Mouse (Mus musculus): ENCODE measurements around the gene Plekhg6. TPM values are rescaled to one million over a fixed set of nuclear protein-coding genes. Genes with fewer than 3 reads are reported as not detected.
A peak's percentile ranks its signal among the peaks of the same experiment; 100 is the strongest.

The Plekhg6 gene
- polyA plus RNA-seq, 1 experiment from 2014 or later, result 0.12 TPM

DNA sequence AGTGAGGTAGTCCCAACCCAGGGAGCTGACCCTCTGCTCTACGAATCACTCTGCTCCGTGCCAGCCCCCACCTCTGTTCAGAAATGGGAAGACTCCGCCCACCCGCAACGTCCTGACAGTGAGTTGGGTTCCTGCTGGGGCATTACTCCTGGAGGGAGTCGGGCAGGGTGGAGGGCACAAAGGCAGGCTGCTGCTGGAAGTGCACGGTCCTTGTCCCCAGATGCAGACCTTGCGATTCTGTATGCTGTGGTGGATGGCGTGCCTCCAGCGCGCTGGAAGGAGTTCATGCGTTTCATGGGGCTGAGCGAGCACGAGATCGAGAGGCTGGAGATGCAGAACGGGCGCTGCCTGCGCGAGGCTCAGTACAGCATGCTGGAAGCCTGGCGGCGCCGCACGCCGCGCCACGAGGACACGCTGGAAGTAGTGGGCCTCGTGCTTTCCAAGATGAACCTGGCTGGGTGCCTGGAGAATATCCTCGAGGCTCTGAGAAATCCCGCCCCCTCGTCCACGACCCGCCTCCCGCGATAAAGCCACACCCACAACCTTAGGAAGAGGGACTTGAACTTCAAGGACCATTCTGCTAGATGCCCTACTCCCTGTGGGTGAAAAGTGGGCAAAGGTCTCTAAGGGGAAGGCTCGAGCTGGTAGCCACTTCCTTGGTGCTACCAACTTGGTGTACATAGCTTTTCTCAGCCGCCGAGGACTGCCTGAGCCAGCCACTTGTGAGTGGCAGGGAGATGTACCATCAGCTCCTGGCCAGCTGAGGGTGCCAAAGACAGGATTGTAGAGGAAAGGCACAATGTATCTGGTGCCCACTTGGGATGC, 18.9 kb downstream of the Plekhg6 start:
- no peak for DNase-seq (ENCODE audit: low spot score)
- 8% methylated on average over 38 of the region's 38 CpGs for WGBS

DNA sequence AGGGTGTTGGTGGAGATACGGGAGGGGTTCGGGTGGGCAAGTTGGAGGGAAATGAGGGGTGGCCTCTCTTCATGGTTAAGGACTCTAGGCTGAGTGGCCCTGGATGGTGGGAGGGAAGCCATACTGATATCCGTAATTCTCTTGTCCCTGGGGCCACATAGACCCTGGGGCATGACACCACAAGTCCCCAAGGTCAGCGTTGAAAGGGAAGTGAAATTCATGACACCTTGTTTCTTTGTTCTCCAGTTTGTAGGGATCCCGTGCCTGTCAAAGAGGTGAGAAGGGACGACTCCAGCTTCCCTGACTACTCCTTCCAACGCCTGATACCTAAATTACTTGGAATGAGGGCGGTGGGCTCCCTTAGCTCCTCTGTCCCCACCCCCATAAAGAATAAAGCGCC, 19.7 kb downstream of the Plekhg6 start:
- Histone ChIP-seq H3K4me3 (ENCODE audit: low read depth, low read length) (no peak overlapping the region), H3K4me1 (replicated peaks; ENCODE audit: control insufficient read depth, insufficient read depth, low read length) (peaks cover 6% of the 10 kb centered on the region; the same call in 1 of the 2 replicates), H3K27me3 (ENCODE audit: control insufficient read depth, insufficient read depth, low read length) (peaks cover 27% of the 10 kb centered on the region), H3K4me2 (ENCODE audit: low read depth, low read length, severe bottlenecking) (no peak overlapping the region), H3K36me3 (ENCODE audit: control insufficient read depth, insufficient read depth, low read length) (no peaks in the 10 kb centered on the region), H3K9ac (ENCODE audit: low read length) (no peak overlapping the region), H3K27ac (ENCODE audit: low read depth, low read length) (no peak overlapping the region), H3K9me3 (ENCODE audit: control insufficient read depth, low read length) (no peaks in the 10 kb centered on the region)
- DNase-seq (ENCODE audit: low spot score) (no peak), ATAC-seq (replicated peaks; ENCODE audit: low FRiP score) (no peak)
- 40% methylated on average over 9 of the region's 9 CpGs for WGBS

More for the DNA sequence above, 18.9 kb downstream of the Plekhg6 start:
- Histone ChIP-seq H3K9me3 (ENCODE audit: control insufficient read depth, low read length) (no peaks in the 10 kb centered on the region), H3K27me3 (ENCODE audit: control insufficient read depth, insufficient read depth, low read length) (peaks cover 27% of the 10 kb centered on the region), H3K36me3 (ENCODE audit: control insufficient read depth, insufficient read depth, low read length) (no peaks in the 10 kb centered on the region), H3K4me1 (replicated peaks; ENCODE audit: control insufficient read depth, insufficient read depth, low read length) (peaks cover 6% of the 10 kb centered on the region; the same call in 1 of the 2 replicates), H3K4me2 (ENCODE audit: low read depth, low read length, severe bottlenecking) (peak overlapping the region; percentile 37), H3K9ac (ENCODE audit: low read length) (no peak overlapping the region), H3K27ac (ENCODE audit: low read depth, low read length) (no peak overlapping the region), H3K4me3 (ENCODE audit: low read depth, low read length) (0 out of 2 replicates have a peak overlapping the region, but pooled peaks have one; percentile 3)
- ATAC-seq (replicated peaks; ENCODE audit: low FRiP score), result peak; percentile 34; the same call in 1 of the 2 replicates

DNA sequence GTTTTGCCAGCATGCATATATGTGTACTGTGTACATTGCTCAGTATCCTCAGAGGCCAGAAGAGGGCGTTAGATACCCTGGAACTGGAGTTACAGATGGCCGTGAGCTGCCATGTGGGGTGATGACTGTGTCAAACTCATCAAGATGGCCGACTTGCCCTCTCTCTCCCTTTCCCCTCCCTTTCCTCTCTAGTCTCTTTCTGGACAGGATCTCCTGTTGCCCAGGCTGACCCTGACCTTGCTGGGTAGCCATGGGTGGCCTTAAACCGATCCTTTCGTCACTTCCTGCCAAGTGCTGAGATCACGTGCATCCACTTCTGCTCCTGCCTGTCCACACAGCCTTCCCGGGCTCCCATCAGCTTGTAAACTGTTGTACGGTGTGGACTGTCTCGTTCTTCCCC, 20.6 kb downstream of the Plekhg6 start:
- H3K4me3 ChIP-seq (ENCODE audit: low read depth, low read length), result no peak overlapping the region
- no peaks in the 10 kb centered on the region for H3K36me3 ChIP-seq (ENCODE audit: control insufficient read depth, insufficient read depth, low read length)
- H3K4me2 ChIP-seq (ENCODE audit: low read depth, low read length, severe bottlenecking), result no peak overlapping the region
- DNase-seq (ENCODE audit: low spot score) (no peak), ATAC-seq (replicated peaks; ENCODE audit: low FRiP score) (no peak)
- peaks cover 27% of the 10 kb centered on the region for H3K27me3 ChIP-seq (ENCODE audit: control insufficient read depth, insufficient read depth, low read length)
- H3K9me3 ChIP-seq (ENCODE audit: control insufficient read depth, low read length), result no peaks in the 10 kb centered on the region
- peaks cover 9% of the 10 kb centered on the region; the same call in 1 of the 2 replicates for H3K4me1 ChIP-seq (replicated peaks; ENCODE audit: control insufficient read depth, insufficient read depth, low read length)
- WGBS, result 53% methylated on average over 9 of the region's 9 CpGs
- no peak overlapping the region for H3K9ac ChIP-seq (ENCODE audit: low read length)
- H3K27ac ChIP-seq (ENCODE audit: low read depth, low read length), result no peak overlapping the region

DNA sequence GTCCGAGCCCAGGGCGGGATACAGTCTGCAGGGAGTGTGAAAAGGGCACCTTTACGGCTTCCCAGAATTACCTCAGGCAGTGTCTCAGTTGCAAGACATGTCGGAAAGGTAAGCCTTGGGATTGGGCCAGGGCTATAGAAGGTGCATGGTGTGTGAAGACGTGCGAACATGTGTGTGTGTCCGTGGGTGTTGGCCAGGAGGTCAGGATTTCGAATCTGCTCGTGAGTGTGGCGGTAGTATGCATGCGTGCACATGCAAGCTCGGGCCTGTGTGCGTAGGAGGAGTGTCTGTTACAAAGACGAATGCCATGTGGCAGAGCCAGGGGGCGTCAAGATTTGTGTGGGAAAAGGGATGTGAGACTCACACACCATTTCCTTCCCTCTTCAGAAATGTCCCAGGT, 23.3 kb downstream of the Plekhg6 start:
- H3K36me3 ChIP-seq (ENCODE audit: control insufficient read depth, insufficient read depth, low read length), result no peaks in the 10 kb centered on the region
- WGBS, result 91% methylated on average over 15 of the region's 15 CpGs
- DNase-seq (ENCODE audit: low spot score), result no peak
- ATAC-seq (replicated peaks; ENCODE audit: low FRiP score), result no peak
- H3K4me3 ChIP-seq (ENCODE audit: low read depth, low read length), result no peak overlapping the region
- H3K4me2 ChIP-seq (ENCODE audit: low read depth, low read length, severe bottlenecking), result no peak overlapping the region
- H3K27me3 ChIP-seq (ENCODE audit: control insufficient read depth, insufficient read depth, low read length), result peaks cover 10% of the 10 kb centered on the region
- no peaks in the 10 kb centered on the region for H3K9me3 ChIP-seq (ENCODE audit: control insufficient read depth, low read length)
- no peak overlapping the region for H3K9ac ChIP-seq (ENCODE audit: low read length)
- peaks cover 14% of the 10 kb centered on the region; the same call in 1 of the 2 replicates for H3K4me1 ChIP-seq (replicated peaks; ENCODE audit: control insufficient read depth, insufficient read depth, low read length)
- no peak overlapping the region for H3K27ac ChIP-seq (ENCODE audit: low read depth, low read length)

DNA sequence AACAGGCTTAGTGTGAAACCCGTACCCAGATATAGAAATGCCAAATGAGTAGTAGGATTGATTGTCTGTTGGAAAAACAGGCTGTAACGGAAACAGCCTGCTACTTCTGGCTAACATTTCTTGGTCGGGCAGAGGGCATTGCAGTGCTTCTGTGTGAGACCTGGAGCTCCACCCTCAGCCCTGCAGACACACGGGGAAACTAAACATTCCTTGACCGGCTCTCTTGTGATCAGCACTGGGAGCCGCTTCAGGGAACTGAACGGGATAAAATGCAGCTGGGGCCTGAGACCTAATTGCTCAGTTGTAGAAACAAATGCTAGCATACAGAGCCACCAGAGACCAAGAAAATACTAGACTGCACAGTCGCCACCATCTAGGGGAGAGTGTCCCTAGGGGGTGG, 24.3 kb downstream of the Plekhg6 start:
- peaks cover 12% of the 10 kb centered on the region; the same call in 1 of the 2 replicates for H3K4me1 ChIP-seq (replicated peaks; ENCODE audit: control insufficient read depth, insufficient read depth, low read length)
- peaks cover 8% of the 10 kb centered on the region; the same call in 1 of the 2 replicates for H3K27me3 ChIP-seq (ENCODE audit: control insufficient read depth, insufficient read depth, low read length)
- H3K9ac ChIP-seq (ENCODE audit: low read length), result no peak overlapping the region
- H3K27ac ChIP-seq (ENCODE audit: low read depth, low read length), result no peak overlapping the region
- ATAC-seq (replicated peaks; ENCODE audit: low FRiP score), result no peak
- no peak overlapping the region for H3K4me2 ChIP-seq (ENCODE audit: low read depth, low read length, severe bottlenecking)
- 49% methylated on average over 8 of the region's 8 CpGs for WGBS
- no peaks in the 10 kb centered on the region for H3K36me3 ChIP-seq (ENCODE audit: control insufficient read depth, insufficient read depth, low read length)
- H3K4me3 ChIP-seq (ENCODE audit: low read depth, low read length), result no peak overlapping the region
- no peaks in the 10 kb centered on the region for H3K9me3 ChIP-seq (ENCODE audit: control insufficient read depth, low read length)
- no peak for DNase-seq (ENCODE audit: low spot score)

DNA sequence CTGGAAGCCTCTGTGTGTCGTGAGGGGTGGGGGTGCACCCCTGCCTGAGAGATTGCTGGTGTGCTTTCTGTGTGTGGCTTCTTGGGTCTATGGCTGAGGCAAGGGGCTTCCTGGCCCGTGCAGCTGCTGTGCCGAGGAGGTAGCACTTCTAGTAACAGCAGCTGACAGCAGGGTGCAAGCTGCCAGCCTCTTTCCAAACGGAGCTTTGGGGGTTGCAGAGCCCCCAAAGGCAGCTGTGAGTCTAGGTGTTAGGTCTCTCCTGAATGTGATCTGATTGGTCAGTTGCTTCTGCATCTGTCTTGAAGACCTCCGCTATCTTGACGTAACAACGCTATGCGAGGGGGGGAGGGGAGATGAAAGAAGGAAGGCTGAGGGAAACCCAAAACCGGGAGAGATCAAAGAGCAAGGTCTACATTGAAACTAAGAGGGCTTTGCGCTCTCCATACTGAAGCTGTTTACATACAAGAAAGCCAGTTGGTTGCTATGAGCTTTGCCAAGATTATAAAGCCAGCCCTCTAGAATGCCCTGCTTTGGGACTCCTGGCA, 25.3 kb downstream of the Plekhg6 start:
- no peaks in the 10 kb centered on the region; the same call in 1 of the 2 replicates for H3K27me3 ChIP-seq (ENCODE audit: control insufficient read depth, insufficient read depth, low read length)
- H3K4me2 ChIP-seq (ENCODE audit: low read depth, low read length, severe bottlenecking), result no peak overlapping the region
- DNase-seq (ENCODE audit: low spot score), result no peak
- H3K4me3 ChIP-seq (ENCODE audit: low read depth, low read length), result no peak overlapping the region
- no peak overlapping the region for H3K27ac ChIP-seq (ENCODE audit: low read depth, low read length)
- 7% methylated on average over 10 of the region's 10 CpGs for WGBS
- H3K9ac ChIP-seq (ENCODE audit: low read length), result no peak overlapping the region
- no peak for ATAC-seq (replicated peaks; ENCODE audit: low FRiP score)
- H3K36me3 ChIP-seq (ENCODE audit: control insufficient read depth, insufficient read depth, low read length), result no peaks in the 10 kb centered on the region
- H3K9me3 ChIP-seq (ENCODE audit: control insufficient read depth, low read length), result no peaks in the 10 kb centered on the region
- H3K4me1 ChIP-seq (replicated peaks; ENCODE audit: control insufficient read depth, insufficient read depth, low read length), result peaks cover 17% of the 10 kb centered on the region; the same call in 1 of the 2 replicates

DNA sequence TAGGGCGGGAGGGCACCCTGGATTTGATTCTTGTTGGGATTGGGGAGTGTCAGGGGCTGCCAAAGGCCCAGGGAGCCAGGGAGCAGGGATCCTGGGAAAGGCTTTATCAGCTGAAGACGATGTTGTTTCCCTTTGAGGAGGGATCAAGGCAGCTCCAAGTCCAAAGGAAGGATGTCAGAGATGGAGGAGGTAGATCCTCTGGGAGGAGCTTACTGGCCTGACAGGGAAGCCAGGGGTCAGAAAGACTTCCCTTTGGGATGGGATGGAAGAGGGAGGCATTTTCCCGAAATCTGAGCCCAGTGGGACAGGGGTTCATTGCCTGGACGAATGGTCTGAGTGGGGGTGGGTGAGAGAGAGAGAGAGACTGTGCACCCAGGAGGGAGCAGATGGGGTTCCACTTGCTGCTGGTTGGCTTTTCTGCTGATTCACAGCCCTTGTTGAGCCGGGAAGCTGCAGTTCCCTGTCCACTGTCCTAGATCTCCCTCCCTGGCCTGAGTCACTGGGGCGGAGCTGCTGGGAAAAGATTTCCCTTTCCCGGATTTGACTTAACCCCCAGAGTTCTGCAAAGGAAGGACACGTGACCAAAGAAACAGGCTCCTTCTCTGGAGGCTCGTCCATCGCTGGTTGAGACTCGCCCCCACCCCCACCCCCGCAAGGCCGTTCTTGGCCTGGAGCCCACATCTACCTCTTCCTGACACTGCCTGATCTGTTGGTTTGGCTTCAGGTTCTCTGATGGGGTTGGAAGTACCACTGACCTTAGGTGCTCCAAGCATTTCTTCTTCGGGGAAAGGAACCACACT, 26.0 kb downstream of the Plekhg6 start:
- no peak for DNase-seq (ENCODE audit: low spot score)
- peaks cover 19% of the 10 kb centered on the region; the same call in 1 of the 2 replicates for H3K4me1 ChIP-seq (replicated peaks; ENCODE audit: control insufficient read depth, insufficient read depth, low read length)

DNA sequence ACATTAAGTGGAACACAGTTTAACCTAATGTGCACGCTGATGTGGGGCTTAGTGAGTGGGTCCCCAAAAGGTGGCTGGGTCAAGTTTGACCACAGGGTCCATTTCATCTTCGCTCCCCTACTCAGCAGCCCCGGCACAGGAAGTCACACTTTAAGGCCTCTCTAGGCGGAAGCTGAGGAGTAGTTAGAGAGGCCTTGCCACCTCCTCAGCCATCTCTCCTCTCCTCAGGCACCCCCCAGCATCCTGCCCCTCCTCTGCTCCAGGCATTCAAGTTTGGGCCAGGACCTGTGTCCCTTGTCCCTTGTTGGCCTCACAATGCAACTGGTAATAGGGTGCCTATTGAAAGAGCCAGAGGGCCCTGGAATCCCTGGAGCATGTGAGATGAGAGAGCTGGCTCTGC, 26.9 kb downstream of the Plekhg6 start:
- ATAC-seq (replicated peaks; ENCODE audit: low FRiP score), result no peak
- Histone ChIP-seq H3K27ac (ENCODE audit: low read depth, low read length) (no peak overlapping the region), H3K9me3 (ENCODE audit: control insufficient read depth, low read length) (no peaks in the 10 kb centered on the region), H3K36me3 (ENCODE audit: control insufficient read depth, insufficient read depth, low read length) (no peaks in the 10 kb centered on the region), H3K27me3 (ENCODE audit: control insufficient read depth, insufficient read depth, low read length) (0 out of 2 replicates have a peak, but pooled peaks cover 3% of the 10 kb centered on the region), H3K4me1 (replicated peaks; ENCODE audit: control insufficient read depth, insufficient read depth, low read length) (peaks cover 23% of the 10 kb centered on the region; the same call in 1 of the 2 replicates), H3K4me3 (ENCODE audit: low read depth, low read length) (no peak overlapping the region), H3K4me2 (ENCODE audit: low read depth, low read length, severe bottlenecking) (no peak overlapping the region), H3K9ac (ENCODE audit: low read length) (no peak overlapping the region)
- WGBS, result 84% methylated on average over 4 of the region's 4 CpGs
- no peak for DNase-seq (ENCODE audit: low spot score)

More for the DNA sequence above, 26.0 kb downstream of the Plekhg6 start:
- H3K27ac ChIP-seq (ENCODE audit: low read depth, low read length), result no peak overlapping the region
- ATAC-seq (replicated peaks; ENCODE audit: low FRiP score), result no peak
- H3K9me3 ChIP-seq (ENCODE audit: control insufficient read depth, low read length), result no peaks in the 10 kb centered on the region
- no peak overlapping the region for H3K9ac ChIP-seq (ENCODE audit: low read length)
- 15% methylated on average over 14 of the region's 14 CpGs for WGBS
- H3K36me3 ChIP-seq (ENCODE audit: control insufficient read depth, insufficient read depth, low read length), result no peaks in the 10 kb centered on the region
- no peaks in the 10 kb centered on the region for H3K27me3 ChIP-seq (ENCODE audit: control insufficient read depth, insufficient read depth, low read length)
- no peak overlapping the region for H3K4me3 ChIP-seq (ENCODE audit: low read depth, low read length)
- no peak overlapping the region for H3K4me2 ChIP-seq (ENCODE audit: low read depth, low read length, severe bottlenecking)
